Mouse (Mus musculus) hindbrain, postnatal 0 days (tissue): ENCODE data around the gene Lyzl6. TPM values are rescaled to one million over a fixed set of nuclear protein-coding genes. Genes with fewer than 3 reads are reported as not detected.

Source experiments
- ATAC-seq: fragments of 200-750 bp; cut with Nextera tagmentation; 2 replicates; pipeline ENCODE4 v1.8.0; 2017; ENCODE audit warnings: mild to moderate bottlenecking, moderate TSS enrichment, moderate library complexity
- DNase-seq: peaks from one replicate; pipeline ENCODE4 v3.0.0-alpha.2; 2015; ENCODE audit warnings: low spot score
- H3K27ac ChIP-seq: fragments of 300-500 bp; sonication (generic); 2 replicates; pipeline ENCODE4 v1.5.1; 2014; ENCODE audit warnings: mild to moderate bottlenecking
- H3K27me3 ChIP-seq: fragments of 300-500 bp; sonication (generic); 2 replicates; pipeline ENCODE4 v1.6.1; 2014; ENCODE audit warnings: low read length, mixed read lengths; ENCODE audit not compliant: insufficient read depth
- H3K36me3 ChIP-seq: fragments of 300-500 bp; sonication (generic); 2 replicates; pipeline ENCODE4 v1.6.1; 2014; ENCODE audit warnings: low read length, mixed read lengths; ENCODE audit not compliant: insufficient read depth
- H3K4me1 ChIP-seq: fragments of 300-500 bp; sonication (generic); 2 replicates; pipeline ENCODE4 v1.6.1; 2014; ENCODE audit warnings: antibody characterized with exemption, low read length, mixed read lengths; ENCODE audit not compliant: insufficient read depth
- H3K4me2 ChIP-seq: fragments of 300-500 bp; sonication (generic); 2 replicates; pipeline ENCODE4 v1.6.1; 2014; ENCODE audit warnings: low read depth, mild to moderate bottlenecking, low read length, moderate library complexity, mixed read lengths
- H3K4me3 ChIP-seq: fragments of 300-500 bp; sonication (generic); 2 replicates; pipeline ENCODE4 v1.5.1; 2014; ENCODE audit warnings: low read length
- H3K9ac ChIP-seq: fragments of 300-500 bp; sonication (generic); replicated peaks from 2 replicates; pipeline ENCODE4 v1.6.1; 2014; ENCODE audit warnings: mild to moderate bottlenecking, low read length, moderate library complexity, mixed read lengths
- H3K9me3 ChIP-seq: fragments of 300-500 bp; sonication (generic); 2 replicates; pipeline ENCODE4 v1.6.1; 2016; ENCODE audit warnings: low read length, mixed read lengths
- CTCF ChIP-seq: IDR thresholded peaks from 2 replicates; pipeline ENCODE4 v1.5.1; 2016; ENCODE audit warnings: antibody characterized with exemption, control low read depth, low read depth
- WGBS: fragments of 180-500 bp; shearing (Covaris S2); extraction: QIAGEN DNeasy Blood & Tissue Kit; methylation state at CpG from one replicate; pipeline ENCODE4 v1.1.7; 2014; 5-methylcytosine and 5-hydroxymethylcytosine counted together
- polyA plus RNA-seq: library from polyadenylated mRNA; unstranded; fragments of >200 nt; fragmentation: Nextera tagmentation; extraction: Ambion mirVana; gene quantifications from 2 replicates; pipeline ENCODE4 v1.2.1, GENCODE M21; 2015
- total RNA-seq: library from RNA; depleted of rRNA; stranded (reverse); fragments of >200 nt; gene quantifications from 2 replicates; pipeline ENCODE4 v1.2.3, GENCODE M21; 2014

Gene Lyzl6
- total and polyA plus RNA-seq, 2 experiments from 2014 or later: not detected

GRCm38 (mm10) chr11:103653359-103653965 lies 14.8 kb upstream of the Lyzl6 start:
- H3K9me3 ChIP-seq: no peaks in the 10 kb centered on the region
- DNase-seq (no peak), ATAC-seq (no peak)
- H3K27ac ChIP-seq: no peak overlapping the region
- H3K4me1 ChIP-seq: peaks cover 3% of the 10 kb centered on the region; the same call in 1 of the 2 replicates
- no peaks in the 10 kb centered on the region for H3K36me3 ChIP-seq
- WGBS: 69% methylated on average over 10 of the region's 10 CpGs
- TF ChIP-seq CTCF: no peak
- H3K4me2 ChIP-seq: no peak overlapping the region
- H3K4me3 ChIP-seq: no peak overlapping the region
- no peak overlapping the region for H3K9ac ChIP-seq
- peaks cover 38% of the 10 kb centered on the region for H3K27me3 ChIP-seq

GRCm38 (mm10) chr11:103651426-103651825 lies 12.7 kb upstream of the Lyzl6 start:
- no peak overlapping the region for H3K4me2 ChIP-seq

GRCm38 (mm10) chr11:103649983-103650493 lies 11.3 kb upstream of the Lyzl6 start:
- peaks cover 3% of the 10 kb centered on the region; the same call in 1 of the 2 replicates for H3K4me1 ChIP-seq
- no peaks in the 10 kb centered on the region for H3K36me3 ChIP-seq
- peak overlapping the region; percentile 66 for H3K4me2 ChIP-seq
- peak overlapping the region; percentile 44 for H3K4me3 ChIP-seq
- H3K27ac ChIP-seq: no peak overlapping the region
- DNase-seq: no peak
- H3K9me3 ChIP-seq: no peaks in the 10 kb centered on the region
- 2% methylated on average over 37 of the region's 37 CpGs for WGBS
- no peak for TF ChIP-seq CTCF
- H3K27me3 ChIP-seq: peaks cover 47% of the 10 kb centered on the region
- no peak overlapping the region for H3K9ac ChIP-seq
- ATAC-seq: peak; percentile 47; the same call in 1 of the 2 replicates

More at GRCm38 (mm10) chr11:103651426-103651825, 12.7 kb upstream of the Lyzl6 start:
- no peak for TF ChIP-seq CTCF
- no peak overlapping the region for H3K4me3 ChIP-seq
- 76% methylated on average over 6 of the region's 6 CpGs for WGBS
- peaks cover 3% of the 10 kb centered on the region; the same call in 1 of the 2 replicates for H3K4me1 ChIP-seq
- H3K9me3 ChIP-seq: no peaks in the 10 kb centered on the region
- no peak overlapping the region for H3K9ac ChIP-seq
- ATAC-seq (no peak), DNase-seq (no peak)
- peaks cover 51% of the 10 kb centered on the region for H3K27me3 ChIP-seq
- no peak overlapping the region for H3K27ac ChIP-seq
- H3K36me3 ChIP-seq: no peaks in the 10 kb centered on the region

DNA sequence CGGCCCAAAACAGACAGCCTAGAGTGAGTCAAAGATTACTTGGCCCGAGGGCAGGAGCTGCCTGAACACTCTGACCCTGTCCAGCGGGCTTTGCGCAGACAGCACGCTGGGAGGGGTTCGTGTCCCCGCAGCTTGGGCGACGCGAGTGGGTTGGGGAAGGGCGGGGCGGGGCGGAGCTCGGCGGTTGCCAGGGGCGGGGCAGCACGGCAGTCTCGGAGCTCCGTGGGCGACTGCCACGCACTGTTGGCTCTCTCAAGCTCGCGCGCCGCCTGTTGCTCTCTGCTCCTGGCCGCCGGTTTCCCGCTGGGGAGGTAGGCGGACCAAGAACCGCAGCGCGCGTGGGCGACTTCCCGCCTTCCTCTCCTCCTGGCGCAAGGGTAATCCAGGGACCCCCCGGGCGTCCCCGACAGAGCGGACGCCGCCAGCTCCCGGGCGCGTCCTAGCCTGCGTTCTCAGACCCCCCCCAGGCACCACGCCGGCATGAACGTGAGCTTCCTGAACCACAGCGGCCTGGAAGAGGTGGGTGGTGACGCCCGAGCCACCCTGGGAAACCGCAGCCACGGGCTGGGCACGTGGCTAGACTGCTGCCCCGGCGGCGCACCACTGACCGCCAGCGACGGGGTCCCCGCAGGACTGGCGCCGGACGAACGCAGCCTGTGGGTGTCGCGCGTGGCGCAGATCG lies 10.8 kb upstream of the Lyzl6 start, which contains the start of gene Rprml:
Gene Rprml, plus strand, starts transcription at position 270 of the 682 bp plus-strand sequence.
- no peak within 1 kb of the TSS for H3K9ac ChIP-seq
- ATAC-seq: peak; percentile 49
- H3K27ac ChIP-seq: no peak within 1 kb of the TSS
- H3K27me3 ChIP-seq: peaks cover 47% of the 10 kb centered on the region
- DNase-seq: no peak
- H3K4me2 ChIP-seq: peak within 1 kb of the TSS; percentile 66
- TF ChIP-seq CTCF: no peak
- under 1% methylated on average over 71 of the region's 71 CpGs for WGBS
- peaks cover 3% of the 10 kb centered on the region; the same call in 1 of the 2 replicates for H3K4me1 ChIP-seq
- peak within 1 kb of the TSS; percentile 44 for H3K4me3 ChIP-seq
- no peaks in the 10 kb centered on the region for H3K36me3 ChIP-seq
- H3K9me3 ChIP-seq: no peaks in the 10 kb centered on the region

DNA sequence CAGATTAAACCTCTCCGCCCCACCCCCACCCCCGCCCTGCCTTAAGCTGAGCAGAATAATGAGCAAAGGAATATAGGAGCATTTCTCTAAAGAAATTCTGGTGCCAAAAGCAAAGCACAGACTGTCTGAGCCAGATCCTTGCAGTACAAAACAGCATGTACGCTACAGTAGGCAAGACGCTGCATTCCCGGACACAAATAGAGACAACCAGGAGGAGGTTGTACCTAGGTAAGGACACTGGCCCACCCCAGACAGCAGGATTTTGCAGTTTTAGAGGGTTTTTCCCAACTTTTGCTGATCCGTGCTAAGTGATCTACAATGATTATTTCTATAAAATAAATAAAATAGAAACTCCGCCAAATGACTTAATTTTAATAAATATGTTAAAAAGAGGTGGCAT lies 10.0 kb upstream of the Lyzl6 start:
- Histone ChIP-seq H3K4me3 (no peak overlapping the region), H3K27ac (no peak overlapping the region), H3K9me3 (no peaks in the 10 kb centered on the region), H3K27me3 (peaks cover 47% of the 10 kb centered on the region), H3K9ac (no peak overlapping the region), H3K36me3 (no peaks in the 10 kb centered on the region), H3K4me2 (no peak overlapping the region), H3K4me1 (peaks cover 3% of the 10 kb centered on the region; the same call in 1 of the 2 replicates)
- WGBS: 20% methylated on average over 7 of the region's 7 CpGs
- DNase-seq (no peak), ATAC-seq (no peak)
- TF ChIP-seq CTCF: no peak

DNA sequence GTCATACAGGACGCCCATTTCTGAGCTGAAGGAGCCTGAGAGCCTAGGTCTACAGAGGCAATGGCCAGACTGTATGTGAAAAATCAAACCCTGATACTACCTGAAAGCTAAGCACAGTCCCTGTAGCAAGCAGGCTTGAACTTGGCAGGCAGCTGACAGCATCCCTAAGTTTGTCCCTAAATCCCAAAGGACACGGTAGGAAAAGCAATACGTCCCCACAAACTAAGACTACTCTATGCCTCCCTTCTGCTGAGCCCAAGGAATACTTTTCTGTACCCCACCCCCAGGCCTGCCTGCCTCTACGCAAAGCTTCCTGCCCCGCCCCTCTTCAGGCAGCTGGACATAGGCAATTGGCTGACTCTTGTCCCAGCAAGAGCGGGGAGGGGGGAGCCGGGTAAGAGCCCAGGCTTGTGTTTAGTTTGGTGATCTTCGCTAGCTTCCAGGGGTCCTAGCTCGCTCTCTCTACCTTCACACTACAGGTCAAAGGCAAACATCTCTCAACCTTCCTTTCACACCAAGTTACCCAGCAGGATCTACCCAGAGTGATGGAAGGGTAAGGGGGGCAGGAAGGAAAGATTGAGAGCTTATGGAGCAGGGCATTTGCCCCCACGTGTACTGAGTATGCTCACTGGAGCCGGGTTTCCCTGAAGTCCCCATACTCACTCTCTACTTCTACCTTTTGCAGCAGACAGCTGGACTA lies 9.4 kb upstream of the Lyzl6 start:
- peaks cover 3% of the 10 kb centered on the region; the same call in 1 of the 2 replicates for H3K4me1 ChIP-seq
- no peak overlapping the region for H3K4me3 ChIP-seq
- WGBS: 10% methylated on average over 11 of the region's 11 CpGs
- no peak for TF ChIP-seq CTCF
- no peaks in the 10 kb centered on the region for H3K9me3 ChIP-seq
- DNase-seq (no peak), ATAC-seq (no peak)
- no peak overlapping the region for H3K4me2 ChIP-seq
- peaks cover 47% of the 10 kb centered on the region for H3K27me3 ChIP-seq
- no peak overlapping the region for H3K9ac ChIP-seq
- no peak overlapping the region for H3K27ac ChIP-seq
- no peaks in the 10 kb centered on the region for H3K36me3 ChIP-seq
